Mouse (Mus musculus) neutrophil, adult 65 days (primary cell): ENCODE data around the gene Kif19a. TPM values are rescaled to one million over a fixed set of nuclear protein-coding genes. Genes with fewer than 3 reads are reported as not detected.

Experiments used
- total RNA-seq: library from RNA; stranded (reverse); gene quantifications from 2 replicates; pipeline ENCODE4 v1.2.4, GENCODE M21; 2023

Kif19a gene
- total RNA-seq = 0.23 and 0.73 TPM in 2 replicates

DNA sequence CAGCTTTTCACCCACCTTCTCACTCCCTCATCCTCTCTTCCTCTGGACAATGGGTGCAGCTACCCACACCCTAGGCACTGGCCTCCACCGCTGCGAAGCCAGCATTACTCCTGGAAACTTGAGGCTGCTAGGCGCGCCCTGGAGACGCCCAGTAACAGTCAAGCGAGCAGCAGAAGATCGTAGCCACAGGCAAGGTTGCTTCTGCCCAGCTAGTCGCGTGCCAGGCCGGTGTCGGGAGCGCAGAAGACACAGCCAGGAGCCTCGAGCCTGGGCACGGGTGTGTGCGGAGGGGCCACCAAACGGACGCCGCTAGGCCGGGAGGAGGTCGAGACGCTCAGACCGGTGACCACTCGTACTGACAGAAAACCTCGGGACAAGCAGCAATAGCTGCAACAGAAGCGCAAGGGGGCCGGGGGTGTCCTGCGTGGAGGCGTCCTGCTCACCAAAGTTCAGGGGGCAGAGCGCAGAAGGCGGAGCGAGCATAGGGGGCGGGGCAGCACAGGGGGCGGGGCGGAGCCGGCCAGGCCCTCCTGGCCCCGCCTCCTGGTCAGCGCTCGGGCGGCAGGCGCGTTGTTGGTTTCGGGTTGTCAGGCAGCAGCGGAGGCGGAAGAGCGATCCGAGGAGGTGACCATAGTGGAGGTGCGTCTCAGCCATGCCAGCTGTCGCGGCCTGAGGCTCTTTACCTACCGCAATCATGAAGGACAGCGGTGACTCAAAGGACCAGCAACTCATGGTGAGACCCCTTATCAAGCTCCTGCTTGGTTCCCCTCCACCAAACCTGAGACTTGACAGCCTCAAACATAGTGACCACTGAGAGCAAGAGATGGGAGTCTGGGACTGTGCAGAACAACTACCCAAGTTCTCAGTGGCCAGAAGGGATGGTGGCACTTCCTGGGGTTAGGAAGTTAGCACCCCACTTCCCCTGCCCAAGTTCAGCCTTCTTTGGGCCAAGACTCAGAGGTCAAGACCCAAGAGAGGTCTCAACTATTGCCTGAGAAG is at the start of gene Kif19a:
Gene Kif19a, plus strand, starts transcription at position 569 of the 999 bp plus-strand sequence.

GRCm38 (mm10) chr11:114726965-114727825 is 38.0 kb upstream of the Kif19a start, which contains the start of gene Dnaic2:
Dnaic2 (plus strand) TSS chr11:114727408.

DNA sequence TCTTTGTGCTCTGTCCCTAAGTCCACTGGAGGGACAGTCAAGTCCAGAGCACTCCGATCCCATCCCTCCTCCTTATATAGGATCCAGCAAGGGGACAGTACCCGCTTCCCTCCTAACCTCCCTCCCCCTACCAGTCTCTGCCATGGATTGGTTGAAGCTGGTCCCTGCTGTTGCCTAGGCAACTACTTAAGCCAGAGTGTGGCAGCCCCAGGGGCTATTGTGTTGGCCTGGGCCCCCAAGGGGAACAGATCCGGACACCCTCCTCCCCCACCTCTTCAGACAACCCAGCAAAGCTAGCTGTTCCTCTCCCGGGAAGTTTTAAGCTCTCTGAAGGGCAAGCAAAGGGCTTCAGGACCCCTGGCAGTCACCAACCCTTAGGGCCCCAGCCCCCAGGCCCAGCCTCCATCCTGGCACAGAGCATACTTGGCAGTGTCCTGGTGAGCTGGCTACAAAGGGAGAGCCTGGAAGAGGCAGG is 30.7 kb downstream of the Kif19a start, which contains the start of gene Btbd17:
Gene Btbd17, minus strand, starts transcription at position 98 of the 475 bp plus-strand sequence.

GRCm38 (mm10) chr11:114798624-114799023 is 33.4 kb downstream of the Kif19a start, which contains the start of gene Gpr142:
Gpr142 (plus strand) TSS chr11:114798924.

Other genes starting within 250 kb of the Kif19a start
- 461 and 525 TPM in 2 replicates for gene Rpl38, start 96.9 kb upstream of the Kif19a start, total RNA-seq
- gene Ttyh2, start 90.0 kb upstream of the Kif19a start, total RNA-seq = 0.57 and 1.3 TPM in 2 replicates
- gene Dnaic2, start 38.0 kb upstream of the Kif19a start, total RNA-seq = not detected in 2 replicates
- not detected in 2 replicates for gene Btbd17, start 30.6 kb downstream of the Kif19a start, total RNA-seq
- not detected in 2 replicates for gene Gpr142, start 33.5 kb downstream of the Kif19a start, total RNA-seq
- gene Gprc5c, start 85.8 kb downstream of the Kif19a start, total RNA-seq = 5.0 and 7.0 TPM in 2 replicates
- 61.7 and 68.2 TPM in 2 replicates for gene Cd300a, start 124.7 kb downstream of the Kif19a start, total RNA-seq
- gene Cd300lb, start 169.0 kb downstream of the Kif19a start, total RNA-seq = 114 and 127 TPM in 2 replicates
- gene Cd300c, start 203.8 kb downstream of the Kif19a start, total RNA-seq = 0.66 TPM in 1 of 2 replicates, not detected in the other
- 104 and 111 TPM in 2 replicates for gene Cd300ld, start 224.5 kb downstream of the Kif19a start, total RNA-seq
- gene Cd300c2, start 236.5 kb downstream of the Kif19a start, total RNA-seq = 61.3 and 64.0 TPM in 2 replicates